Mouse (Mus musculus) CD4-positive, CD25-positive, alpha-beta regulatory T cell, adult 4 months (primary cell): Measurements from ENCODE around the gene Lcp1. TPM values are rescaled to one million over a fixed set of nuclear protein-coding genes. Genes with fewer than 3 reads are reported as not detected.

Source experiments
- ATAC-seq: one replicate; pipeline ENCODE4 v1.8.0; 2017
- polyA plus RNA-seq, 2 experiments: library from polyadenylated mRNA; unstranded; fragments of 100-300 nt; shearing (Covaris generic); gene quantifications; one replicate each; pipeline ENCODE4 v1.2.1; 2017

The Lcp1 gene
- polyA plus RNA-seq, 2 experiments from 2014 or later, result 1,290 to 1,712 TPM

GRCm38 (mm10) chr14:75208572-75209151, 77.8 kb downstream of the Lcp1 start:
- peak; percentile 12 for ATAC-seq

GRCm38 (mm10) chr14:75213752-75214151, 82.9 kb downstream of the Lcp1 start:
- no peak for ATAC-seq

- ATAC-seq, result no peak
Measured at GRCm38 (mm10) chr14:75218843-75219242, 87.9 kb downstream of the Lcp1 start.

GRCm38 (mm10) chr14:75219250-75219913, 88.5 kb downstream of the Lcp1 start:
- no peak for ATAC-seq

- ATAC-seq, result no peak
Measured at GRCm38 (mm10) chr14:75222386-75222785, 91.5 kb downstream of the Lcp1 start.

GRCm38 (mm10) chr14:75227453-75228084, 96.7 kb downstream of the Lcp1 start:
- ATAC-seq, result peak; percentile 87

GRCm38 (mm10) chr14:75229834-75230233, 98.9 kb downstream of the Lcp1 start:
- peak; percentile 49 for ATAC-seq

GRCm38 (mm10) chr14:75233070-75233469, 102.2 kb downstream of the Lcp1 start:
- no peak for ATAC-seq

- ATAC-seq, result no peak
Measured at GRCm38 (mm10) chr14:75235552-75235951, 104.7 kb downstream of the Lcp1 start.

- no peak for ATAC-seq
Measured at GRCm38 (mm10) chr14:75235955-75236635, 105.2 kb downstream of the Lcp1 start.

GRCm38 (mm10) chr14:75236636-75237003, 105.7 kb downstream of the Lcp1 start:
- no peak for ATAC-seq

- no peak for ATAC-seq
Measured at GRCm38 (mm10) chr14:75237096-75237495, 106.2 kb downstream of the Lcp1 start.

- ATAC-seq, result no peak
Measured at GRCm38 (mm10) chr14:75238054-75238692, 107.3 kb downstream of the Lcp1 start.

- ATAC-seq, result no peak
Measured at GRCm38 (mm10) chr14:75242087-75242486, 111.2 kb downstream of the Lcp1 start, which contains the start of gene Cpb2. Cpb2 (plus strand) TSS chr14:75242287.

GRCm38 (mm10) chr14:75246024-75247000, 115.4 kb downstream of the Lcp1 start:
- ATAC-seq, result no peak

GRCm38 (mm10) chr14:75250432-75250831, 119.5 kb downstream of the Lcp1 start:
- no peak for ATAC-seq

GRCm38 (mm10) chr14:75256521-75256920, 125.6 kb downstream of the Lcp1 start:
- no peak for ATAC-seq

GRCm38 (mm10) chr14:75269531-75269930, 138.6 kb downstream of the Lcp1 start:
- no peak for ATAC-seq

GRCm38 (mm10) chr14:75279716-75280115, 148.8 kb downstream of the Lcp1 start:
- ATAC-seq, result no peak

- ATAC-seq, result no peak
Measured at GRCm38 (mm10) chr14:75280406-75280805, 149.5 kb downstream of the Lcp1 start.
